Mouse (Mus musculus) liver, embryonic 12.5 days (tissue): ENCODE data around the gene Ipo9. TPM values are rescaled to one million over a fixed set of nuclear protein-coding genes. Genes with fewer than 3 reads are reported as not detected.

Source experiments
- ATAC-seq: fragments of 200-750 bp; cut with Nextera tagmentation; 2 replicates; pipeline ENCODE4 v1.8.0; 2017; ENCODE audit warnings: moderate number of reproducible peaks, mild to moderate bottlenecking, moderate library complexity
- H3K27ac ChIP-seq: fragments of 300-500 bp; sonication (generic); 2 replicates; pipeline ENCODE4 v1.5.1; 2016; ENCODE audit warnings: mild to moderate bottlenecking
- H3K27me3 ChIP-seq: fragments of 300-500 bp; sonication (generic); replicated peaks from 2 replicates; pipeline ENCODE4 v1.6.1; 2016; ENCODE audit warnings: mild to moderate bottlenecking, moderate library complexity
- H3K36me3 ChIP-seq: fragments of 300-500 bp; sonication (generic); 2 replicates; pipeline ENCODE4 v1.6.1; 2016; ENCODE audit warnings: mild to moderate bottlenecking, moderate library complexity
- H3K4me1 ChIP-seq: fragments of 300-500 bp; sonication (generic); 2 replicates; pipeline ENCODE4 v1.6.1; 2016
- H3K4me2 ChIP-seq: fragments of 300-500 bp; sonication (generic); 2 replicates; pipeline ENCODE4 v1.6.1; 2016; ENCODE audit warnings: mild to moderate bottlenecking, moderate library complexity
- H3K4me3 ChIP-seq: fragments of 300-500 bp; sonication (generic); 2 replicates; pipeline ENCODE4 v1.5.1; 2016; ENCODE audit warnings: mild to moderate bottlenecking, moderate library complexity
- H3K9ac ChIP-seq: fragments of 300-500 bp; sonication (generic); 2 replicates; pipeline ENCODE4 v1.6.1; 2016; ENCODE audit warnings: mild to moderate bottlenecking, moderate library complexity
- H3K9me3 ChIP-seq: fragments of 300-500 bp; sonication (generic); replicated peaks from 2 replicates; pipeline ENCODE4 v1.6.1; 2016; ENCODE audit warnings: mild to moderate bottlenecking, moderate library complexity
- WGBS: fragments of 180-500 bp; shearing (Covaris S2); methylation state at CpG from one replicate; pipeline ENCODE4 v1.1.7; 2016; ENCODE audit not compliant: insufficient replicate concordance; 5-methylcytosine and 5-hydroxymethylcytosine counted together
- polyA plus RNA-seq: library from polyadenylated mRNA; unstranded; fragments of >200 nt; fragmentation: Nextera tagmentation; extraction: Ambion mirVana; gene quantifications from 2 replicates; pipeline ENCODE4 v1.2.1, GENCODE M21; 2016

Gene Ipo9
- polyA plus RNA-seq, 1 experiment from 2014 or later: 53.6 TPM

DNA sequence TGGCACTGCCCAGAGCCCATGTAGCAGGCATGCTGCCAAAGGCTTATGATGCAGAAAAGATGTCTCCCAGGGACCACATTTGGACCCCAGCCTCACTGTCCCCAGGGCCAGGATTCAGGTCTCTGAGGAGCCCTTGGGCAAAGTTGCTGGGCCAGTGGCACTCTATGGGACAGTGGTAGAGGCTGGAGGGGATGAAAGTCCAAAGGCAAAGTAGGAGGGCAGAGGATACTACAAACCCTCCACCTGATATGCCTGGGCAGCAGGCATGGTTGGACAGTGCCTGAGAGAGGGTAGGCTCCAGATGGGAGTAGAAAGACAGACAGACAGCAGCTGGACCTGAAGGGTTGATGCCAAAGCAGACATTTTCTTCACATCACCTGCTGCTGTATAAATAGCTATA is 63.9 kb downstream of the Ipo9 start:
- Histone ChIP-seq H3K4me2 (no peak overlapping the region), H3K4me1 (peaks cover 10% of the 10 kb centered on the region; the same call in 1 of the 2 replicates), H3K36me3 (no peaks in the 10 kb centered on the region), H3K9ac (no peak overlapping the region), H3K4me3 (no peak overlapping the region), H3K9me3 (no peaks in the 10 kb centered on the region), H3K27me3 (peaks cover 22% of the 10 kb centered on the region), H3K27ac (no peak overlapping the region)
- ATAC-seq: no peak

- ATAC-seq: no peak
These were observed 66.9 kb downstream of the Ipo9 start for GRCm38 (mm10) chr1:135363446-135363845.

GRCm38 (mm10) chr1:135362115-135362514 is 68.2 kb downstream of the Ipo9 start:
- H3K4me1 ChIP-seq: no peaks in the 10 kb centered on the region
- no peak for ATAC-seq
- no peak overlapping the region for H3K4me3 ChIP-seq
- no peaks in the 10 kb centered on the region for H3K36me3 ChIP-seq
- H3K27me3 ChIP-seq: peaks cover 3% of the 10 kb centered on the region; the same call in 1 of the 2 replicates
- no peak overlapping the region for H3K9ac ChIP-seq
- H3K4me2 ChIP-seq: no peak overlapping the region
- no peak overlapping the region for H3K27ac ChIP-seq
- H3K9me3 ChIP-seq: no peaks in the 10 kb centered on the region

More at GRCm38 (mm10) chr1:135363446-135363845, 66.9 kb downstream of the Ipo9 start:
- Histone ChIP-seq H3K9ac (no peak overlapping the region), H3K27me3 (peaks cover 9% of the 10 kb centered on the region; the same call in 1 of the 2 replicates), H3K36me3 (no peaks in the 10 kb centered on the region), H3K4me1 (peaks cover 5% of the 10 kb centered on the region; the same call in 1 of the 2 replicates), H3K4me3 (no peak overlapping the region), H3K27ac (no peak overlapping the region), H3K9me3 (no peaks in the 10 kb centered on the region), H3K4me2 (no peak overlapping the region)
- WGBS: 72% methylated on average over 8 of the region's 8 CpGs

- Histone ChIP-seq H3K4me2 (no peak overlapping the region), H3K27me3 (peaks cover 3% of the 10 kb centered on the region; the same call in 1 of the 2 replicates), H3K4me1 (no peaks in the 10 kb centered on the region), H3K27ac (no peak overlapping the region), H3K9ac (no peak overlapping the region), H3K4me3 (no peak overlapping the region), H3K36me3 (no peaks in the 10 kb centered on the region), H3K9me3 (no peaks in the 10 kb centered on the region)
- no peak for ATAC-seq
- 69% methylated on average over 4 of the region's 4 CpGs for WGBS
These were observed 68.8 kb downstream of the Ipo9 start for GRCm38 (mm10) chr1:135361491-135361890.

- H3K27me3 ChIP-seq: no peaks in the 10 kb centered on the region
- no peaks in the 10 kb centered on the region for H3K4me1 ChIP-seq
- H3K4me2 ChIP-seq: no peak overlapping the region
- H3K27ac ChIP-seq: no peak overlapping the region
- H3K4me3 ChIP-seq: no peak overlapping the region
- no peaks in the 10 kb centered on the region for H3K9me3 ChIP-seq
- no peaks in the 10 kb centered on the region for H3K36me3 ChIP-seq
- 46% methylated on average over 2 of the region's 2 CpGs for WGBS
- ATAC-seq: no peak
- H3K9ac ChIP-seq: no peak overlapping the region
These were observed 71.2 kb downstream of the Ipo9 start for GRCm38 (mm10) chr1:135359071-135359470.

GRCm38 (mm10) chr1:135351953-135352352 is 78.3 kb downstream of the Ipo9 start:
- Histone ChIP-seq H3K27ac (no peak overlapping the region), H3K9ac (no peak overlapping the region), H3K4me1 (no peaks in the 10 kb centered on the region), H3K36me3 (no peaks in the 10 kb centered on the region), H3K9me3 (no peaks in the 10 kb centered on the region), H3K27me3 (no peaks in the 10 kb centered on the region; the same call in 1 of the 2 replicates), H3K4me3 (no peak overlapping the region), H3K4me2 (no peak overlapping the region)
- no peak for ATAC-seq
- 69% methylated on average over 3 of the region's 3 CpGs for WGBS

- Histone ChIP-seq H3K4me2 (no peak overlapping the region), H3K4me3 (no peak overlapping the region), H3K4me1 (no peaks in the 10 kb centered on the region), H3K9me3 (no peaks in the 10 kb centered on the region), H3K9ac (no peak overlapping the region), H3K27ac (no peak overlapping the region), H3K27me3 (no peaks in the 10 kb centered on the region; the same call in 1 of the 2 replicates), H3K36me3 (no peaks in the 10 kb centered on the region)
- WGBS: 48% methylated on average over 4 of the region's 4 CpGs
- no peak for ATAC-seq
These were observed 82.7 kb downstream of the Ipo9 start for GRCm38 (mm10) chr1:135347498-135348169.

DNA sequence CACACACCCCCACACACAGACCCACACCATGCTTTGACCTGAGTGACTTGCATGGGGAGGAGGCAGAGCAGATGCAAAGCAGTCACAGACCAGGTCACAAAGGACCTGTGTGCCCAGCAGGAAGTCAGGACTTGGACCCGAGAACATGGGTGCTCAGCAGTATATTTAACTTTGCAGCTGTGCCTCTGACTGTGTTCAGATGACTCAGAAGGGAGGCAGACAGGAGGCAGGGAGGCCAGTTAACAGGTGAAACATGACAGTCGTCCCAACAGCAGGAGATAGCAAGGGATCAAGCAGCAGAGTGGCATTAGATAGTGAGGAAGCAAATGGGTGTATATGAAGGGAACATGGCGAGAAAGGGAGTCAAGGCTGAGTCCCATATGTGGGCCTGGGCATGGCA is 83.4 kb downstream of the Ipo9 start:
- H3K4me1 ChIP-seq: no peaks in the 10 kb centered on the region
- H3K4me3 ChIP-seq: no peak overlapping the region
- peaks cover 7% of the 10 kb centered on the region; the same call in 1 of the 2 replicates for H3K27me3 ChIP-seq
- no peaks in the 10 kb centered on the region for H3K36me3 ChIP-seq
- 55% methylated on average over 3 of the region's 3 CpGs for WGBS
- no peak overlapping the region for H3K9ac ChIP-seq
- H3K27ac ChIP-seq: no peak overlapping the region
- H3K9me3 ChIP-seq: no peaks in the 10 kb centered on the region
- no peak for ATAC-seq
- no peak overlapping the region for H3K4me2 ChIP-seq

- Histone ChIP-seq H3K27ac (no peak overlapping the region), H3K4me2 (no peak overlapping the region), H3K4me1 (no peaks in the 10 kb centered on the region), H3K9me3 (no peaks in the 10 kb centered on the region), H3K9ac (no peak overlapping the region), H3K4me3 (no peak overlapping the region), H3K36me3 (no peaks in the 10 kb centered on the region), H3K27me3 (peaks cover 7% of the 10 kb centered on the region; the same call in 1 of the 2 replicates)
- ATAC-seq: no peak
- WGBS: 38% methylated on average over 4 of the region's 4 CpGs
These were observed 86.3 kb downstream of the Ipo9 start for GRCm38 (mm10) chr1:135344026-135344425.

- no peak overlapping the region for H3K27ac ChIP-seq
- ATAC-seq: no peak
These were observed 88.4 kb downstream of the Ipo9 start for GRCm38 (mm10) chr1:135341947-135342346.

More at GRCm38 (mm10) chr1:135341947-135342346, 88.4 kb downstream of the Ipo9 start:
- Histone ChIP-seq H3K36me3 (no peaks in the 10 kb centered on the region), H3K4me1 (no peaks in the 10 kb centered on the region), H3K9ac (no peak overlapping the region), H3K4me2 (no peak overlapping the region), H3K9me3 (no peaks in the 10 kb centered on the region), H3K27me3 (0 out of 2 replicates have a peak, but pooled peaks cover 12% of the 10 kb centered on the region), H3K4me3 (no peak overlapping the region)
- WGBS: 80% methylated on average over 8 of the region's 8 CpGs
